Mouse (Mus musculus) erythroblast, embryonic 14.5 days (primary cell): Measurements from ENCODE around the gene Plekhh1. TPM values are rescaled to one million over a fixed set of nuclear protein-coding genes. Genes with fewer than 3 reads are reported as not detected.

Experiments used
- H3K27me3 ChIP-seq: 2 replicates; pipeline ENCODE4 v1.6.1; 2012; ENCODE audit warnings: inconsistent platforms; ENCODE audit not compliant: control insufficient read depth
- H3K36me3 ChIP-seq: 2 replicates; pipeline ENCODE4 v1.6.1; 2012; ENCODE audit warnings: mild to moderate bottlenecking, inconsistent platforms; ENCODE audit not compliant: control insufficient read depth
- H3K4me1 ChIP-seq: 2 replicates; pipeline ENCODE4 v1.6.1; 2012; ENCODE audit warnings: inconsistent platforms; ENCODE audit not compliant: control insufficient read depth
- H3K4me3 ChIP-seq: replicated peaks from 2 replicates; pipeline ENCODE3; 2012; ENCODE audit warnings: moderate library complexity, mild to moderate bottlenecking, inconsistent platforms
- H3K9me3 ChIP-seq: 2 replicates; pipeline ENCODE4 v1.6.1; 2012; ENCODE audit warnings: low read length, inconsistent platforms, mixed read lengths; ENCODE audit not compliant: control insufficient read depth
- GATA1 ChIP-seq: IDR thresholded peaks from 2 replicates; pipeline ENCODE4 v1.6.1; 2012; ENCODE audit warnings: low read length, inconsistent platforms, mixed read lengths
- TAL1 ChIP-seq: IDR thresholded peaks from 3 replicates; pipeline ENCODE4 v1.6.1; 2012; ENCODE audit warnings: low read length, inconsistent platforms, mixed read lengths
- polyA plus RNA-seq: library from polyadenylated mRNA; stranded (reverse); fragments of >175 nt; gene quantifications from 2 replicates; pipeline ENCODE4 v1.2.3, GENCODE M21; 2012

Plekhh1 gene
- polyA plus RNA-seq, 1 experiment: not detected

GRCm38 (mm10) chr12:79047203-79047602 lies 18.2 kb downstream of the Plekhh1 start:
- Histone ChIP-seq H3K9me3 (no peaks in the 10 kb centered on the region), H3K27me3 (no peaks in the 10 kb centered on the region), H3K4me3 (no peak overlapping the region), H3K36me3 (no peaks in the 10 kb centered on the region), H3K4me1 (no peaks in the 10 kb centered on the region)
- TF ChIP-seq GATA1: no peak
- TF ChIP-seq TAL1: no peak

- no peaks in the 10 kb centered on the region for H3K36me3 ChIP-seq
- H3K4me1 ChIP-seq: no peaks in the 10 kb centered on the region; the same call in 1 of the 2 replicates
- TF ChIP-seq TAL1: no peak
- TF ChIP-seq GATA1: no peak
- H3K9me3 ChIP-seq: no peaks in the 10 kb centered on the region
- H3K27me3 ChIP-seq: no peaks in the 10 kb centered on the region
- H3K4me3 ChIP-seq: no peak overlapping the region
Measured at GRCm38 (mm10) chr12:79048898-79049297, 19.9 kb downstream of the Plekhh1 start.

GRCm38 (mm10) chr12:79049807-79050206 lies 20.8 kb downstream of the Plekhh1 start:
- H3K36me3 ChIP-seq: no peaks in the 10 kb centered on the region
- no peak overlapping the region for H3K4me3 ChIP-seq
- H3K27me3 ChIP-seq: no peaks in the 10 kb centered on the region
- no peaks in the 10 kb centered on the region for H3K9me3 ChIP-seq
- H3K4me1 ChIP-seq: no peaks in the 10 kb centered on the region; the same call in 1 of the 2 replicates
- no peak for TF ChIP-seq GATA1
- no peak for TF ChIP-seq TAL1

- Histone ChIP-seq H3K4me3 (no peak overlapping the region), H3K36me3 (no peaks in the 10 kb centered on the region), H3K4me1 (peaks cover 7% of the 10 kb centered on the region), H3K9me3 (no peaks in the 10 kb centered on the region), H3K27me3 (no peaks in the 10 kb centered on the region)
- TF ChIP-seq TAL1 (no peak), GATA1 (no peak)
Measured at GRCm38 (mm10) chr12:79050545-79051212, 21.7 kb downstream of the Plekhh1 start.

GRCm38 (mm10) chr12:79052073-79052472 lies 23.1 kb downstream of the Plekhh1 start:
- peaks cover 7% of the 10 kb centered on the region for H3K4me1 ChIP-seq
- H3K36me3 ChIP-seq: no peaks in the 10 kb centered on the region
- H3K4me3 ChIP-seq: no peak overlapping the region
- H3K9me3 ChIP-seq: no peaks in the 10 kb centered on the region
- H3K27me3 ChIP-seq: no peaks in the 10 kb centered on the region
- TF ChIP-seq GATA1: no peak
- TF ChIP-seq TAL1: no peak

- H3K27me3 ChIP-seq: no peaks in the 10 kb centered on the region
- no peaks in the 10 kb centered on the region for H3K36me3 ChIP-seq
- TF ChIP-seq GATA1: no peak
- TF ChIP-seq TAL1: no peak
- H3K4me1 ChIP-seq: peaks cover 7% of the 10 kb centered on the region
- no peak overlapping the region for H3K4me3 ChIP-seq
- H3K9me3 ChIP-seq: no peaks in the 10 kb centered on the region
Measured at GRCm38 (mm10) chr12:79055276-79055675, 26.3 kb downstream of the Plekhh1 start.

- H3K27me3 ChIP-seq: no peaks in the 10 kb centered on the region
- no peaks in the 10 kb centered on the region for H3K9me3 ChIP-seq
- TF ChIP-seq GATA1 (no peak), TAL1 (no peak)
- no peaks in the 10 kb centered on the region for H3K36me3 ChIP-seq
- no peak overlapping the region for H3K4me3 ChIP-seq
- H3K4me1 ChIP-seq: peaks cover 7% of the 10 kb centered on the region
Measured at GRCm38 (mm10) chr12:79059573-79059972, 30.6 kb downstream of the Plekhh1 start.

- Histone ChIP-seq H3K36me3 (no peaks in the 10 kb centered on the region), H3K9me3 (no peaks in the 10 kb centered on the region), H3K4me3 (no peak overlapping the region), H3K4me1 (peaks cover 4% of the 10 kb centered on the region), H3K27me3 (no peaks in the 10 kb centered on the region)
- TF ChIP-seq TAL1: no peak
- TF ChIP-seq GATA1: no peak
Measured at GRCm38 (mm10) chr12:79060134-79060533, 31.2 kb downstream of the Plekhh1 start.

- no peak for TF ChIP-seq TAL1
- TF ChIP-seq GATA1: no peak
- H3K36me3 ChIP-seq: no peaks in the 10 kb centered on the region
- H3K4me1 ChIP-seq: no peaks in the 10 kb centered on the region
- H3K4me3 ChIP-seq: no peak overlapping the region
- H3K27me3 ChIP-seq: no peaks in the 10 kb centered on the region
- H3K9me3 ChIP-seq: no peaks in the 10 kb centered on the region
Measured at GRCm38 (mm10) chr12:79060766-79061652, 32.0 kb downstream of the Plekhh1 start.
